Mouse (Mus musculus): ENCODE measurements around the gene Trex1. TPM values are rescaled to one million over a fixed set of nuclear protein-coding genes. Genes with fewer than 3 reads are reported as not detected.

The Trex1 gene
- polyA plus RNA-seq, 1 experiment from 2014 or later, result 10.9 TPM

DNA sequence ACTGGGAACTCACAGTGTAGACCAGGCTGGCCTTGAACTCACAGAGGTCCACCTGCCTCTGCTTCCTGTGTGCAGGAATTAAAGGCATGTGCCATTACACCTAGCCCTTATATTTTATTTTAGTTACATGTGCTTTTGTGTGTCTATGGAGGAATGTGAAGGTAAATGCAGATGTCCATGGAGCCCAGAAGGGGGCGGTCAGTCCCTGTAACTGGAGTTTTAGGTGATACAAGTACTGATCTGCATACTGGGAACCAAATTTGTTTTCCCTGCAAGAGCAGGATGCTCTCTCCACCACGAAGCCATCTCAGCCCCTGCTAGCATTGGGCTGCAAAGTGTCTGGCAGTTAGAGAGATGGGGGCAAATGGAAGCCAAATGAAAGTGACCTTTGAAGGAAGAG is 25.4 kb upstream of the Trex1 start:
- Histone ChIP-seq H3K4me2 (no peak overlapping the region), H3K36me3 (peaks cover 23% of the 10 kb centered on the region), H3K27me3 (replicated peaks) (no peaks in the 10 kb centered on the region), H3K4me3 (no peak overlapping the region), H3K27ac (replicated peaks) (no peak overlapping the region), H3K9ac (no peak overlapping the region), H3K9me3 (no peaks in the 10 kb centered on the region), H3K4me1 (peaks cover 29% of the 10 kb centered on the region)
- 13% methylated on average over 2 of the region's 2 CpGs for WGBS
- no peak for ATAC-seq (ENCODE audit: extremely low read depth, insufficient number of reproducible peaks, low FRiP score, low TSS enrichment)

DNA sequence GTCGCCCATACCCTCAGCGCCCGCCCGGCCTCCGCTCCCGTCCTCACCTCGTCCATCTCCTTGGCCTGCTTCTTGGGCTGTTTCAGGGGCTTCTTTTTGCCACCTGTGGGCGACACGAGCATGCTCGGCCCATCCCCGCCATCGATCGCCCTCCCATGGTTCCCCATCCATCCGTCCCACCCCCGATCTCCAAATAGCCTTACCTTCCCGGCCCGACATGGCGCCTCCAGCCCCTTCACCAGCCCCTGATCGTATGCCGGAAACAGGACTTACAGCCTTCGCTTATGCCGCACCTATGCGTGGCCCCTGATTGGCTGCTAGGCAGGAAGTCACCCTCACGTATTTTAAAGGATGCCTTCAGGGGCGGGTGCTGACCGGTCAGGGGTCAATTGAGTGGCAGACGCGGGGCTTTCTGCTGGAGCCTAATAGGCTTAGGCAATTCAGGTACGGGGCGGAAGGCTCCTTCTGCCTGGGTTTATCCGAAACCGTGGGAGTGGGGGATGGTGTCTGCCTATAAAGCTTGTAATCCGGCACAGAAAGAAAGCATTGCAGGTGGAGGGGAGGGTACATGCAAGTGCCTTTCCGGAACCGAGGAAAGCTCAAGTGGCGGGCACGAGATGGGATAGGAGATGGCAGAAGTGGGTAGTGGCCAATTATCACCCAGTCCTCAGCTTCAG is 22.7 kb upstream of the Trex1 start, which contains the start of the genes Ccdc51 and Tma7:
Gene Ccdc51, plus strand, starts transcription at position 370 of the 677 bp plus-strand sequence.
Gene Tma7, minus strand, starts transcription at position 464 of the 677 bp plus-strand sequence.
- ATAC-seq (ENCODE audit: extremely low read depth, insufficient number of reproducible peaks, low FRiP score, low TSS enrichment), result peak; percentile 94
- Histone ChIP-seq H3K4me3 (peak within 1 kb of the TSS; percentile 89), H3K27ac (replicated peaks) (peak within 1 kb of the TSS; percentile 82), H3K36me3 (peaks cover 30% of the 10 kb centered on the region), H3K27me3 (replicated peaks) (no peaks in the 10 kb centered on the region), H3K9me3 (no peaks in the 10 kb centered on the region), H3K4me1 (peaks cover 21% of the 10 kb centered on the region), H3K4me2 (peak within 1 kb of the TSS; percentile 90), H3K9ac (peak within 1 kb of the TSS; percentile 96)
- under 1% methylated on average over 37 of the region's 37 CpGs for WGBS

DNA sequence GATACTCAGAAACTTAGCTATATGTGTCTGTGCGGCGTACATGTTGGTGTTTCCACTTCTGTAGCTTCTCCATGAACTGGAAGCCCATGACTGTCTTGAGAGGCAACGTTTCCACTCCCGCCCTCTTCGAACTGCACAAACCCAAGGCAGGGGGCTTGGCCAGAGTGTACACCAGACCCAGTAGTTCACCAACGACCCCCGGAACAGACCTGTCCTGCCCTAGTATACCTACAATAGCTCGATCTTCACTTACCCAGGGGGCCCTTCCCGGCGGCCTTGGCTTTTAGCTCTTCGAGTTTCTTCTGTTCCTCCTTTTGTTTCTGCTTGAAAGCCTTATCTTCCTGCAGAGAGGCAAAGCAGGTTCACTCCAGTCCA is 22.2 kb upstream of the Trex1 start:
- Histone ChIP-seq H3K4me3 (peak overlapping the region; percentile 89), H3K36me3 (peaks cover 30% of the 10 kb centered on the region), H3K27me3 (replicated peaks) (no peaks in the 10 kb centered on the region), H3K27ac (replicated peaks) (peak overlapping the region; percentile 82), H3K9ac (peak overlapping the region; percentile 96), H3K9me3 (no peaks in the 10 kb centered on the region), H3K4me1 (peaks cover 20% of the 10 kb centered on the region), H3K4me2 (peak overlapping the region; percentile 90)
- ATAC-seq (ENCODE audit: extremely low read depth, insufficient number of reproducible peaks, low FRiP score, low TSS enrichment), result no peak
- WGBS, result 3% methylated on average over 11 of the region's 11 CpGs

DNA sequence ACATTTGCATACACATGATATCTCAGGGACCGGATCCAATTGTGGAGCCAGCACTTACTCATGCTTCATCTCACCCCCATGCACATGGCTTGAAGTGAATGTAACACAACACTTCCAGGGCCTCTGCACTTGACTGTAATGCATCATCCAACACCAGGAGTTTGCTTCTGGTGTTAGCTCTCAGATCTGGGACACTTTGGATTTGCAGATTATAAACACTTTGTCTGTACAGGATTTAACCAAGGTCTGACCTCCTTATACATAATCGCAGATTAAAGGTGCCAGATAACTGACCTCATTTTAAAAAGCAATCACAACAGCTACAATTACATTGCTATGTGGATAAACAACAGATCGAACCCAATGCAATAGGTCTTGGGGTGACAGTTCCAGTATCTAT is 21.0 kb upstream of the Trex1 start:
- H3K4me2 ChIP-seq, result peak overlapping the region; percentile 90
- H3K9ac ChIP-seq, result no peak overlapping the region
- H3K4me3 ChIP-seq, result peak overlapping the region; percentile 8; the same call in 1 of the 2 replicates
- H3K36me3 ChIP-seq, result peaks cover 30% of the 10 kb centered on the region
- no peaks in the 10 kb centered on the region for H3K9me3 ChIP-seq
- H3K27ac ChIP-seq (replicated peaks), result no peak overlapping the region
- 85% methylated on average over 3 of the region's 3 CpGs for WGBS
- H3K27me3 ChIP-seq (replicated peaks), result no peaks in the 10 kb centered on the region
- no peak for ATAC-seq (ENCODE audit: extremely low read depth, insufficient number of reproducible peaks, low FRiP score, low TSS enrichment)
- peaks cover 20% of the 10 kb centered on the region for H3K4me1 ChIP-seq

DNA sequence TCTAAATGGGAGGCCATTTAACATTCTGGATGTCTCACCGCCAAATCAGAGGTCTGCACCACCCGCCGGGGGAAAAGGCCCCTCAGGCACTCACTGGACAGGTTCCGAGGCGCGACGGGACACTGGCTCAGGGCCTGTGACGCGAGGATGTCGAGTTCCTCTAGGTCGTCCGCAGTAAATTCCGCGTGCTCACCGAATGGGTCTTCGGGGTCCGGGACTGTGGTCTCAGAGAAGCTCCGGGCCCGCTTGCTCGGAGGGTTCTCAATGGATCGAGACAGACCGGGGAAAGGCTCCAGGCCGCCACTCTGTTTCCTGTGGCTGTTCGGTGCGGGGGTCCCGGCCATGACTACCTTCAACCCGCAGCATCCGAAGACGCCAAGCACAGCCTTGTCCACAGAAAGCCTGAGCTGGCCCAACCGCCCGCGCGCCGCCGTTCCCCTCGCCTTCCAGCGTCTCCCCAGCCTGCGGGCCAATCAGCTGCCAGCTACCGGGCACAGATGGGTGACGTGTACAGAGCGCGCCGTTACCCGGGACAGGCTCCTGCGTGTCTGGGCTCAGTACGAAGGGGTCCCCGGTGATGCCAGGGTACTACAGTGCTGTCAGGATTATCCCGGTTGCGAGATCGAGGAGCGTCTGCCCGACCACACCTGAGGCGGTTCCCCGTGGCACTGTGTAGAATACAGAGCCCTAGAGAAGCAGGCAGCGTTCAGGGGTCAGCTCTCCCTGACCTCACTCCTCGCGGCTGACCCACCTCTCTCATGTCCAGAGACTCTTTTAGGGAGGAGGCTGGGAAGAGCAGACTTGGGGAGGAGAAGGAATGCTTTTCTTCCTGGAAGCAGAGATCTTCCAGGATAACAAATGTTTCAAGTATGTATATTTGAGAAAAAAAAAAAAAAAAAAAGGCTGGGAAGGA is 14.4 kb upstream of the Trex1 start, which contains the start of gene Atrip:
Gene Atrip, minus strand, starts transcription at position 464 of the 913 bp plus-strand sequence.
- H3K27ac ChIP-seq (replicated peaks), result peak within 1 kb of the TSS; percentile 68
- H3K4me3 ChIP-seq, result peak within 1 kb of the TSS; percentile 88
- peak within 1 kb of the TSS; percentile 93 for H3K4me2 ChIP-seq
- H3K27me3 ChIP-seq (replicated peaks), result no peaks in the 10 kb centered on the region
- H3K9ac ChIP-seq, result peak within 1 kb of the TSS; percentile 97
- peaks cover 26% of the 10 kb centered on the region for H3K4me1 ChIP-seq
- peaks cover 41% of the 10 kb centered on the region for H3K36me3 ChIP-seq
- WGBS, result under 1% methylated on average over 57 of the region's 57 CpGs
- ATAC-seq (ENCODE audit: extremely low read depth, insufficient number of reproducible peaks, low FRiP score, low TSS enrichment), result peak; percentile 95
- no peaks in the 10 kb centered on the region for H3K9me3 ChIP-seq

DNA sequence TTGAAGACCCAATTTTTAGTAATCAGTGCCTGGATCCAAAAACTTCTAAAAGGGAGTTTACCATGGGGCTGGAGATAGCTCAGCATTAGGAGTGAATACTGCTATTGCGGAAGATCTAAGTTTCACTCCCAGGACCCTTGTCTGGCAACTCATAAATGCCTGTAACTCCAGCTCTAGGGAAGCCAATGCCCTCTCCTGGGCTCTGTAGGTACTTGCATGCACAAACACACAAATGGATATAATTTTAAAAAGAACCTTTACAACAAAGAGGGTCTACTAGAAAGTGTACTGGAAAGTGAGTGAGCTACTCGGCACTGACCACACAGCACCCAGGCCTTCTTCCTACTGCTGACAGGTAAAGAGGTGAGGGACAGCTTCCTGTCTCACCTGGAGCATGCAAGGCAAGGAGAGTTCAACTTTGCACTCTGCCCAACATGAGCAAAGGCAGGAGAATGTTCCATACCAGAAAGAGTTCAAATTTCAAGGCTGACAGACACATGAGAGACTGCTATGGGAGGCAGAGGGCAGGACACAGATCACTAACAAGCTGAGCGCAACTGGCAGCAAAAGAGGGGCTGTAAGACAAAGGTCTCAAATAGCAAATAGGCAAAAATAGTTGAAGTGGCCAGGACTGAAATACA is 8.7 kb upstream of the Trex1 start:
- Histone ChIP-seq H3K4me3 (no peak overlapping the region), H3K27ac (replicated peaks) (no peak overlapping the region), H3K27me3 (replicated peaks) (no peaks in the 10 kb centered on the region), H3K9me3 (no peaks in the 10 kb centered on the region), H3K4me2 (no peak overlapping the region), H3K4me1 (peaks cover 14% of the 10 kb centered on the region), H3K9ac (no peak overlapping the region), H3K36me3 (peaks cover 86% of the 10 kb centered on the region)
- 90% methylated on average over 3 of the region's 3 CpGs for WGBS
- no peak for ATAC-seq (ENCODE audit: extremely low read depth, insufficient number of reproducible peaks, low FRiP score, low TSS enrichment)

DNA sequence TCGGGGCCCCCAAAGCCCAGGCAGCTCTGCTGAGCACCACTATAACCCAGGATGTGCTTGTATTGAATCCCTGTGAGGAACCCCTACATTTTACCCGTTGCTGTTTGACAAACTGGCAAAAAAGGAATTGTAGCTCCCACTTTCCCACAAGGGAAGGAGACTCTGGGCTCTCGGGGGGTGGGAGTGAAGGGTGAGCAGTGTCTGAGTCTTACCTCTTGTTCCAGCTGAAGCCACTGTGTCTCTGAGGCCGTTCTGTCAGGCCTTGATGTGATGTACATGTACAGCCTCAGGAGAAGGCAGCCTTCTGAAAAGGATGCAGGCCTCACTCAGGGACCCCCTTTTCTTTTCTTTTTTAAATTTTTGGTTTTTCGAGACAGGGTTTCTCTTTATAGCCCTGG is 1.4 kb upstream of the Trex1 start:
- ATAC-seq (ENCODE audit: extremely low read depth, insufficient number of reproducible peaks, low FRiP score, low TSS enrichment), result no peak
- Histone ChIP-seq H3K27ac (replicated peaks) (no peak overlapping the region), H3K27me3 (replicated peaks) (no peaks in the 10 kb centered on the region), H3K9me3 (no peaks in the 10 kb centered on the region), H3K36me3 (peaks cover 85% of the 10 kb centered on the region), H3K4me1 (peaks cover 21% of the 10 kb centered on the region), H3K4me3 (no peak overlapping the region), H3K4me2 (no peak overlapping the region), H3K9ac (no peak overlapping the region)
- WGBS, result 82% methylated on average over 5 of the region's 5 CpGs

DNA sequence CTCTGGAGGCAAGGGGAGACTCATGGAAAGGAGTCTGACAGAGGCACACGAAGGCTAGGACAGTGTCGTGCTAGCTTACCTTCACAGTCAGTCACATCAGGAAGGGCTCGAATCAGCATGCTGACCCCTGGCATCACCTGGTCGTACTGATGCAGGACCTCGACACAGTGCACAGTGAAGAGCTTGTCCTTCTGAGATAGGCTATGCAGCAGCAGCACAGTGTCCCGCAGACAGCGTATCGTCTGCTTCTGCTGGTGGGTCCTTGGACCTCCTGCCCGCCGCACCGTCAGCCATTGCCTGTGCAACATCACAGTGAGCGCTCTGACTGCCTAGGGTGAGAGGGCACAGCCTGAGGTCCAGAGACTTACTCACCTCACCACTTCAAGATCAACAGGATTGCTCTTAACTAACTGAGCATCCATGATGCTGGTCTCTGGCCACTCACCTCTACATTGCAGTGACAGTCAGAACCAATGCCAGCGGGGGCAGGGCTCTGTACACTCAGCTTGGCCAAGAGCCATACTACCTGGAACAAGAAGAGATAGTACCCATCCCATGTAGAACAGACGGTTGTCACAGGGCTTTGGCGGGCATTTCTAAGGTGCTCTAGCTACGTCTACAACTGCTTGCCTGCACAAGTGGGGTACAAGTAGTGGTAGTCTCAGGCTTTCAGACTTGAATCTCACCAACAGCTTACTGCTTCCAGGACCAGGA is 807 bp upstream of the Trex1 start:
- Histone ChIP-seq H3K9me3 (no peaks in the 10 kb centered on the region), H3K4me3 (no peak overlapping the region), H3K4me2 (no peak overlapping the region), H3K27me3 (replicated peaks) (no peaks in the 10 kb centered on the region), H3K4me1 (peaks cover 24% of the 10 kb centered on the region), H3K36me3 (peaks cover 81% of the 10 kb centered on the region), H3K9ac (peak overlapping the region; percentile 77; the same call in 1 of the 2 replicates), H3K27ac (replicated peaks) (peak overlapping the region; percentile 85)
- WGBS, result 88% methylated on average over 16 of the region's 16 CpGs
- ATAC-seq (ENCODE audit: extremely low read depth, insufficient number of reproducible peaks, low FRiP score, low TSS enrichment), result no peak

DNA sequence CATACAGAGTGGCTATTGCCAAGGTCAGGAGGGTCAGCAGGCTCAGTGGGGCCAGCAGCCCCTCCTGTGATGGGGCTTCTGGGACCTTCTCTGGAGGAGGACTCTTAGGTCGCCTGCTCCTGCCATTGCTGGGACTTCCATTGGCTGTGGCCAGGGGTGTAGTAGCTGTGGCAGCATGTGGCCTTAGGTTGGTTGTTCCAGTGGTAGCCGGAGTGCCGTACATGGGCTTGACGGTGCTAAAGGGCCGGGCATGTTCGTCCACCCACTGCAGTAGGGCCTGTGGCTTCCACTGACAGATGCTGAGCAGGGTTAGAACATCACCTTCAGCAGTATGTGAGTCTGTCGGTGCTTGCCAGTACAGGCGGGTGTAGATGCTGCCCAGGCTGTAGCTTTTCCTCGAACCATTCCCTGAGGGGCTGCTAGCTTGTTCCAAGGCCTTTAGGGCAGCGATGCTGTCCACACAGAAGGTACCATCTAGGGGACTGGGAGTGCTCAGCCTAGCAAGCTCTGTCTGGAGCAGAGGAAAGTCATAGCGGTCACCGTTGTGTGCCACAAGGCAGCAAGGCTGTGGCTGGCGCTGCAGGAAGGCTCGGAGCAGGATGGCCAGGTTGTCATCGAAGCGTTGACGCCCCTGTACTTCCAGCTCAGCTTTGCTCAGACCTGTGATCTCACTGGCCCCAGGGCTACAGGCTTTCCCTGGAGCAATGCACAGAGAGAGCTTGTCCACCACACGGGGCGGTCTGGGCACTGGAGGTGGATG is 1.3 kb downstream of the Trex1 start:
- Histone ChIP-seq H3K4me3 (peak overlapping the region; percentile 47), H3K27me3 (replicated peaks) (no peaks in the 10 kb centered on the region), H3K4me1 (peaks cover 34% of the 10 kb centered on the region), H3K36me3 (peaks cover 62% of the 10 kb centered on the region), H3K9ac (peak overlapping the region; percentile 77), H3K9me3 (no peaks in the 10 kb centered on the region), H3K4me2 (peak overlapping the region; percentile 70), H3K27ac (replicated peaks) (peak overlapping the region; percentile 85; the same call in 1 of the 2 replicates)
- no peak for ATAC-seq (ENCODE audit: extremely low read depth, insufficient number of reproducible peaks, low FRiP score, low TSS enrichment)
- WGBS, result 87% methylated on average over 19 of the region's 19 CpGs

DNA sequence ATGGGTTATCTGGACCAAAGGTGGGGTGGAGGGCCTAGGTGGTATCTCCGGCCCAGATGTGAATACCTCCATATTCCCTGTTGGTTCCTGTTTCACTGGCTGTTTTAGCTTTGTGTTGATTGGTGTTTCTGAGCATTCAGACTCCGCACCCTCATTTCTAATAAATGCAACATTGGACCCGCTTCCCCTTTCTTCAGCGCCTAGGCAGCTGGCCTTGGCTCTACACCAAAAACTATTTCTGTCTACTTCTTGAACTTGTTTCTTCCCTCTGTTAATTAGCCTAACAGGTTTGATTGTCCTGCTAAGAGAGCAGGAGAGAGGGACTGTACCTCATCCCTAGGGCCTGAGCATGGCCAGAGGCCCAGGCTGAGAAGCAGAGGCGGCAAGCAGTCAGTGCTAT is 2.0 kb downstream of the Trex1 start:
- Histone ChIP-seq H3K4me2 (no peak overlapping the region), H3K27ac (replicated peaks) (no peak overlapping the region), H3K4me3 (no peak overlapping the region), H3K27me3 (replicated peaks) (no peaks in the 10 kb centered on the region), H3K4me1 (peaks cover 34% of the 10 kb centered on the region), H3K9me3 (no peaks in the 10 kb centered on the region), H3K9ac (peak overlapping the region; percentile 15; the same call in 1 of the 2 replicates), H3K36me3 (peaks cover 62% of the 10 kb centered on the region)
- WGBS, result 89% methylated on average over 5 of the region's 5 CpGs
- no peak for ATAC-seq (ENCODE audit: extremely low read depth, insufficient number of reproducible peaks, low FRiP score, low TSS enrichment)

Measured in heart, embryonic 13.5 days (tissue).